Mouse (Mus musculus) hindbrain, embryonic 12.5 days (tissue): ENCODE data around the gene Nupl2. TPM values are rescaled to one million over a fixed set of nuclear protein-coding genes. Genes with fewer than 3 reads are reported as not detected.

Experiments used
- ATAC-seq: fragments of 200-750 bp; cut with Nextera tagmentation; 2 replicates; pipeline ENCODE4 v1.8.0; 2017; ENCODE audit warnings: moderate TSS enrichment; ENCODE audit not compliant: low FRiP score
- H3K27ac ChIP-seq: fragments of 300-500 bp; sonication (generic); 2 replicates; pipeline ENCODE4 v1.5.1; 2016; ENCODE audit warnings: mild to moderate bottlenecking
- H3K27me3 ChIP-seq: fragments of 300-500 bp; sonication (generic); 2 replicates; pipeline ENCODE4 v1.6.1; 2016; ENCODE audit warnings: mild to moderate bottlenecking
- H3K36me3 ChIP-seq: fragments of 300-500 bp; sonication (generic); 2 replicates; pipeline ENCODE4 v1.6.1; 2016; ENCODE audit warnings: mild to moderate bottlenecking
- H3K4me1 ChIP-seq: fragments of 300-500 bp; sonication (generic); 2 replicates; pipeline ENCODE4 v1.6.1; 2016
- H3K4me2 ChIP-seq: fragments of 300-500 bp; sonication (generic); replicated peaks from 2 replicates; pipeline ENCODE4 v1.6.1; 2016; ENCODE audit warnings: mild to moderate bottlenecking
- H3K4me3 ChIP-seq: fragments of 300-500 bp; sonication (generic); 2 replicates; pipeline ENCODE4 v1.5.1; 2016; ENCODE audit warnings: mild to moderate bottlenecking
- H3K9ac ChIP-seq: fragments of 300-500 bp; sonication (generic); 2 replicates; pipeline ENCODE4 v1.6.1; 2016; ENCODE audit warnings: mild to moderate bottlenecking, moderate library complexity
- H3K9me3 ChIP-seq: fragments of 300-500 bp; sonication (generic); replicated peaks from 2 replicates; pipeline ENCODE4 v1.6.1; 2016; ENCODE audit warnings: mild to moderate bottlenecking
- WGBS: fragments of 180-500 bp; shearing (Covaris S2); methylation state at CpG from one replicate; pipeline ENCODE4 v1.1.7; 2016; 5-methylcytosine and 5-hydroxymethylcytosine counted together
- polyA plus RNA-seq: library from polyadenylated mRNA; unstranded; fragments of >200 nt; fragmentation: Nextera tagmentation; extraction: Ambion mirVana; gene quantifications from 2 replicates; pipeline ENCODE4 v1.2.1, GENCODE M21; 2016

Nupl2 gene
- polyA plus RNA-seq, 1 experiment from 2014 or later: 17.6 TPM

- H3K36me3 ChIP-seq: peaks cover 55% of the 10 kb centered on the region
- no peak overlapping the region for H3K4me2 ChIP-seq
- H3K4me1 ChIP-seq: no peaks in the 10 kb centered on the region
- peaks cover 7% of the 10 kb centered on the region for H3K9me3 ChIP-seq
- no peak overlapping the region for H3K4me3 ChIP-seq
- H3K9ac ChIP-seq: no peak overlapping the region
- 96% methylated on average over 16 of the region's 16 CpGs for WGBS
- no peak overlapping the region for H3K27ac ChIP-seq
- no peak for ATAC-seq
- no peaks in the 10 kb centered on the region for H3K27me3 ChIP-seq
Measured at GRCm38 (mm10) chr5:24181514-24182295, 16.9 kb downstream of the Nupl2 start.

GRCm38 (mm10) chr5:24182296-24182734 lies 17.6 kb downstream of the Nupl2 start:
- Histone ChIP-seq H3K27ac (no peak overlapping the region), H3K9ac (no peak overlapping the region), H3K27me3 (no peaks in the 10 kb centered on the region), H3K9me3 (peaks cover 7% of the 10 kb centered on the region), H3K4me2 (no peak overlapping the region), H3K36me3 (peaks cover 58% of the 10 kb centered on the region), H3K4me3 (no peak overlapping the region), H3K4me1 (no peaks in the 10 kb centered on the region)
- no peak for ATAC-seq
- 93% methylated on average over 9 of the region's 9 CpGs for WGBS

- H3K27ac ChIP-seq: no peak overlapping the region
- no peak for ATAC-seq
- no peak overlapping the region for H3K4me3 ChIP-seq
- H3K4me1 ChIP-seq: no peaks in the 10 kb centered on the region
- H3K9me3 ChIP-seq: peaks cover 7% of the 10 kb centered on the region
- H3K27me3 ChIP-seq: no peaks in the 10 kb centered on the region
- H3K4me2 ChIP-seq: no peak overlapping the region
- 94% methylated on average over 6 of the region's 6 CpGs for WGBS
- no peak overlapping the region for H3K9ac ChIP-seq
- peaks cover 51% of the 10 kb centered on the region for H3K36me3 ChIP-seq
Measured at GRCm38 (mm10) chr5:24183096-24183495, 18.3 kb downstream of the Nupl2 start.

GRCm38 (mm10) chr5:24184011-24184410 lies 19.2 kb downstream of the Nupl2 start:
- no peak for ATAC-seq
- Histone ChIP-seq H3K9me3 (peaks cover 7% of the 10 kb centered on the region), H3K27me3 (no peaks in the 10 kb centered on the region), H3K36me3 (peaks cover 47% of the 10 kb centered on the region), H3K4me1 (no peaks in the 10 kb centered on the region), H3K9ac (no peak overlapping the region), H3K4me3 (no peak overlapping the region), H3K27ac (no peak overlapping the region), H3K4me2 (no peak overlapping the region)
- WGBS: 92% methylated on average over 5 of the region's 5 CpGs

- no peak overlapping the region for H3K27ac ChIP-seq
- no peak overlapping the region for H3K9ac ChIP-seq
- H3K4me2 ChIP-seq: no peak overlapping the region
- peaks cover 19% of the 10 kb centered on the region for H3K36me3 ChIP-seq
- H3K9me3 ChIP-seq: peaks cover 7% of the 10 kb centered on the region
- no peaks in the 10 kb centered on the region for H3K27me3 ChIP-seq
- no peaks in the 10 kb centered on the region; the same call in 1 of the 2 replicates for H3K4me1 ChIP-seq
- 76% methylated on average over 4 of the region's 4 CpGs for WGBS
- no peak for ATAC-seq
- no peak overlapping the region for H3K4me3 ChIP-seq
Measured at GRCm38 (mm10) chr5:24188476-24188875, 23.7 kb downstream of the Nupl2 start.

- no peaks in the 10 kb centered on the region for H3K9me3 ChIP-seq
- no peaks in the 10 kb centered on the region for H3K27me3 ChIP-seq
- H3K4me2 ChIP-seq: no peak overlapping the region
- ATAC-seq: no peak
- H3K4me3 ChIP-seq: no peak overlapping the region
- 89% methylated on average over 2 of the region's 2 CpGs for WGBS
- H3K9ac ChIP-seq: no peak overlapping the region
- H3K27ac ChIP-seq: no peak overlapping the region
- 0 out of 2 replicates have a peak, but pooled peaks cover 2% of the 10 kb centered on the region for H3K36me3 ChIP-seq
- no peaks in the 10 kb centered on the region; the same call in 1 of the 2 replicates for H3K4me1 ChIP-seq
Measured at GRCm38 (mm10) chr5:24191821-24192220, 27.1 kb downstream of the Nupl2 start.

- ATAC-seq: no peak
- H3K4me2 ChIP-seq: no peak overlapping the region
- no peaks in the 10 kb centered on the region for H3K36me3 ChIP-seq
- no peak overlapping the region for H3K4me3 ChIP-seq
- 88% methylated on average over 4 of the region's 4 CpGs for WGBS
- no peaks in the 10 kb centered on the region for H3K4me1 ChIP-seq
- no peaks in the 10 kb centered on the region for H3K9me3 ChIP-seq
- H3K9ac ChIP-seq: no peak overlapping the region
- H3K27ac ChIP-seq: no peak overlapping the region
- no peaks in the 10 kb centered on the region for H3K27me3 ChIP-seq
Measured at GRCm38 (mm10) chr5:24201006-24201405, 36.2 kb downstream of the Nupl2 start.

GRCm38 (mm10) chr5:24202492-24202891 lies 37.7 kb downstream of the Nupl2 start:
- Histone ChIP-seq H3K36me3 (no peaks in the 10 kb centered on the region), H3K27ac (no peak overlapping the region), H3K9me3 (no peaks in the 10 kb centered on the region), H3K4me3 (no peak overlapping the region), H3K9ac (no peak overlapping the region), H3K4me1 (no peaks in the 10 kb centered on the region), H3K27me3 (no peaks in the 10 kb centered on the region), H3K4me2 (no peak overlapping the region)
- ATAC-seq: no peak
- WGBS: 75% methylated on average over 5 of the region's 5 CpGs

GRCm38 (mm10) chr5:24203266-24203665 lies 38.5 kb downstream of the Nupl2 start:
- Histone ChIP-seq H3K27me3 (no peaks in the 10 kb centered on the region), H3K9ac (no peak overlapping the region), H3K27ac (no peak overlapping the region), H3K4me1 (no peaks in the 10 kb centered on the region), H3K9me3 (no peaks in the 10 kb centered on the region), H3K4me3 (no peak overlapping the region), H3K36me3 (no peaks in the 10 kb centered on the region), H3K4me2 (no peak overlapping the region)
- no peak for ATAC-seq
- WGBS: 79% methylated on average over 5 of the region's 5 CpGs

GRCm38 (mm10) chr5:24207965-24208364 lies 43.2 kb downstream of the Nupl2 start:
- Histone ChIP-seq H3K36me3 (no peaks in the 10 kb centered on the region), H3K9ac (no peak overlapping the region), H3K4me2 (no peak overlapping the region), H3K4me3 (no peak overlapping the region), H3K9me3 (no peaks in the 10 kb centered on the region), H3K27me3 (no peaks in the 10 kb centered on the region), H3K4me1 (no peaks in the 10 kb centered on the region), H3K27ac (no peak overlapping the region)
- WGBS: 74% methylated on average over 10 of the region's 10 CpGs
- ATAC-seq: no peak

- Histone ChIP-seq H3K27me3 (no peaks in the 10 kb centered on the region), H3K4me3 (no peak overlapping the region), H3K36me3 (no peaks in the 10 kb centered on the region), H3K9me3 (no peaks in the 10 kb centered on the region), H3K4me1 (no peaks in the 10 kb centered on the region), H3K27ac (no peak overlapping the region), H3K4me2 (no peak overlapping the region), H3K9ac (no peak overlapping the region)
- 89% methylated on average over 5 of the region's 5 CpGs for WGBS
- no peak for ATAC-seq
Measured at GRCm38 (mm10) chr5:24208505-24208904, 43.7 kb downstream of the Nupl2 start.

- WGBS: 85% methylated on average over 3 of the region's 3 CpGs
- peaks cover 5% of the 10 kb centered on the region; the same call in 1 of the 2 replicates for H3K27me3 ChIP-seq
Measured at GRCm38 (mm10) chr5:24213861-24214546, 49.2 kb downstream of the Nupl2 start.

GRCm38 (mm10) chr5:24214547-24214878 lies 49.8 kb downstream of the Nupl2 start:
- ATAC-seq: no peak
- Histone ChIP-seq H3K4me2 (no peak overlapping the region), H3K27me3 (peaks cover 5% of the 10 kb centered on the region; the same call in 1 of the 2 replicates), H3K4me3 (no peak overlapping the region), H3K4me1 (no peaks in the 10 kb centered on the region), H3K9me3 (no peaks in the 10 kb centered on the region), H3K9ac (no peak overlapping the region), H3K27ac (no peak overlapping the region), H3K36me3 (no peaks in the 10 kb centered on the region)
- WGBS: 64% methylated on average over 1 of the region's 1 CpGs

More at GRCm38 (mm10) chr5:24213861-24214546, 49.2 kb downstream of the Nupl2 start:
- no peak overlapping the region for H3K27ac ChIP-seq
- no peaks in the 10 kb centered on the region for H3K36me3 ChIP-seq
- H3K4me3 ChIP-seq: no peak overlapping the region
- no peaks in the 10 kb centered on the region for H3K9me3 ChIP-seq
- H3K9ac ChIP-seq: no peak overlapping the region
- ATAC-seq: no peak
- no peak overlapping the region for H3K4me2 ChIP-seq
- H3K4me1 ChIP-seq: no peaks in the 10 kb centered on the region
